Mouse (Mus musculus) ES-Bruce4 (cell line): ENCODE data around the gene Vps26c.

Experiments used
- CTCF ChIP-seq: IDR thresholded peaks from one replicate; pipeline ENCODE4 v1.8.1; 2011; ENCODE audit warnings: low read depth, low read length
- POLR2A ChIP-seq: IDR thresholded peaks from one replicate; pipeline ENCODE4 v1.8.1; 2011; ENCODE audit warnings: low read length; ENCODE audit not compliant: insufficient read depth

DNA sequence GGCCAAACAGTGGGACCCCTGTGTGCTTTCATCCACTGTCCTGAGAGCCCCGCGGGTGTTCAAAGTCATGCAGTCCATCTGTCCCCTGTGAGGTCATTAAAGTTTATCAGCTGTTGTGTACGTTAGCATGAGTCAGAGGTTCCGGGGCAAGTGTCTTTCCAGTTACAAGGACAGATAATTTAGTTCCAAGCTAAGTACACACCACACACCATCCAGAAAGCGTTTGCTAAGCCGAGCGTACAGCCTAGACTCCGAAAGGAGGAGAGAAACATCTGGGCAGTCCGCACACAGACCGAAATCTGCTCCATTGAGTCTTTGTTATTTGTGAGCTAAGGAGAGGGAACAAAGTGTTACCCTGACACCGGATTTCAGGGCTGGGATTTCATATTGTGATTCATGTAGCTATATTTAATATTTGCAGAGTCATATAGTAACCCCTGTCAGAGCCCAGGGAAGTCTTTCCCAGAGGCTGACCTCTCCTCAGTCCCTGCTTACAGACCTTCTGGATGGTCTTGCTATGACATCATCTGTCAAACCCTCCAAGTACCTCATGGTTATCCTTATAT is 18.0 kb upstream of the Vps26c start:
- TF ChIP-seq CTCF (no peak), POLR2A (no peak)
